Mouse (Mus musculus): ENCODE data around the gene Spta1.
A peak's percentile ranks its signal among the peaks of the same experiment; 100 is the strongest.

The Spta1 gene

DNA sequence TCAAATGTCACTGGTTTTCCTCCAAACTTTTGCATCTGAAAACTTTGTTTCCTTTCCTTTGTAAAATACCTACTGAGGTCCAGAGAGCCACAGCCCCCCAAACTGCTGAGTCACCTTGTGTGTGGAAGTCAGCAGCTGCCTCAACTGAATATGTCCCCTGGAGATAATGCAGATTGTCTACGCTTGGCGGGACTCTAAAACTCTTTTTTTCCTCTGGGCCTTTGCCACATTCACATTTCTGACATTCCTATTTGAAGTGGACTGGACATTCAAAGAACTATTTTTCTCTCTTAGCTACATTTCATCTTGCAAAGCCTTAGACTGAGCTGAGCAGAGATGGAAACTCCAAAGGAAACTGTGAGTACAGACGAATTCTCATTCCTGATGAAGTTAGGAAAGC lies at the start of gene Spta1:
TSS of gene Spta1 (plus strand) at position 172 of the 400 bp plus-strand sequence.
- DNase-seq = no peak

GRCm38 (mm10) chr1:174131217-174131616 lies 41.4 kb upstream of the Spta1 start, which contains the start of gene Olfr424:
Gene Olfr424 (plus strand): TSS chr1:174131517.
- no peak for DNase-seq

DNA sequence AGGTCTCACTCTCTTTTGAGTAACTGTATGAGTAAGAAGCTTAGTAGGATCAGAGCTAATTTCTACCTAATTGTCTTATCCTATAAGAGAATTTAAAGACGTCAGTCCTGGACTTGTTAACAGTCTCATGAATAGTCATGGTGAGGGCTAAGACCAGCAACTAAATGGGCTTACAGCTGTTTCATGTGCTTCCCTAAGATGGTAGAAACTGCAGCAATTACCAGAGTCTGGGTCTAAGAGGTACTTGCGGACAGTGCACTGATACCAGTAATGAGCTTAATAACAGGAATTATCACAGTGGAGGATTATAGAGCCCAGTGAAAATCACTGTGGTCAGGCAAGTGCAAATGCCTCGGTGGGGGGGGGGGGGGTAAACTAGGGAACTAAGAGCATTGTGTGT lies 40.6 kb upstream of the Spta1 start:
- no peak for DNase-seq

GRCm38 (mm10) chr1:174141384-174141783 lies 31.2 kb upstream of the Spta1 start:
- peak; percentile 5 to 11 for DNase-seq

DNA sequence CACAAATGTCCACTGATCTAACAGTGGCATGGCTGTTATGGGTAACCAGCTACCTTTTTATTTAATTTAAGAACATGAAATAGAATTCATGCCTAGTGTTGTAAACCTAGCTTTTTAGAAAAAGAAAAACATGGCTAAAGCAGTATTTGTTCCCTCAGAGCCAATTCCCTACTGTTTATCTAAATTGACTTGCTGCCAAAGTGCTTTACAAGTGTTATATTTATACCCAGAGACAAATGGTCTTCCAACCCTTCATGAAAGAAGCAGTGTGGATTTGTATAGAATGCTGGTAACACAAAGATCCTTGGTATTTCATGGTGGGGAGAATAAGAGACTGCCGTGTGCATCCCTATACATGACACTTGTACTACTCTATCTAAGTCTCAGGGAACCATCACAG lies 25.9 kb upstream of the Spta1 start:
- no peak for DNase-seq

GRCm38 (mm10) chr1:174149289-174149688 lies 23.3 kb upstream of the Spta1 start:
- no peak for DNase-seq

DNA sequence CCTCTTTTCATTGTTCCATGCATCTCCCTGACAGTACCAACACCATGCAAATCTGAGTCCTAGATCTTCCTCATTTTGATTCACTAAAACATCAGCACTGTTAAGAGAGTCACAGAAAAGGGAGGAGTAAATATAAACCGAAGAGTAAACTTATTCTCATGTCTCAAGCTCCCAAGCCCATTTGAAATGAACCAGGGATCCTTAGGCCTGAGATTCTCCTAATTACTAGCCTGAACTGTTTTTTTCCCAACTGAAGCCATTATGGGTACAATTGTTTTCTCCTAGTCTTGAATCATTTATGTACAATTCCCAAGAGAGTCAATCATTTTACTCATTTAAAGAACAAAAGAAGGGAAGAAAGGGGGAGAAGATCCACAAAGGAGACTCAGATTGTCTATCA lies 17.2 kb upstream of the Spta1 start, which contains the start of gene Olfr420:
TSS of gene Olfr420 (plus strand) at position 301 of the 400 bp plus-strand sequence.
- no peak for DNase-seq

- DNase-seq = no peak
These were observed 15.0 kb upstream of the Spta1 start for GRCm38 (mm10) chr1:174157622-174158021.

DNA sequence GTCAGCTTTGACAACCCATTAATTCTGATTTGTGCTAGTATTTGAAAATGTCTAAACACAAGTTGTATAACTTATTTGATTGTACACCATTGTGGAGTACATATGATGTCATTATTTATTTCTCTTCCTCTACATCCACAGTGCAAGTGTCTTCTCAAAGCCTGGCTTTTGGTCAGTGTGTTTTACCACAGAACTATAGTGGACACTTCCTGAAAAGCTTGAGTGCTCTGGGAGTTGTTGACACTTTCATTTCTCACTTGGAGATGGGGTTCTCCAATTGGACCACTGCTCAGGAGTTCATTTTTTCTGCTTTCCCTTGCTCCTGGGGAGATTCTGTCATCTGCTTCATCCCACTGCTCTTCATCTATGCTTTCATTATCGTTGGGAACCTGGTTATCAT lies 14.1 kb upstream of the Spta1 start:
- DNase-seq = no peak

GRCm38 (mm10) chr1:174159095-174159494 lies 13.5 kb upstream of the Spta1 start:
- DNase-seq = no peak

GRCm38 (mm10) chr1:174169024-174169423 lies 3.6 kb upstream of the Spta1 start:
- DNase-seq = no peak

DNA sequence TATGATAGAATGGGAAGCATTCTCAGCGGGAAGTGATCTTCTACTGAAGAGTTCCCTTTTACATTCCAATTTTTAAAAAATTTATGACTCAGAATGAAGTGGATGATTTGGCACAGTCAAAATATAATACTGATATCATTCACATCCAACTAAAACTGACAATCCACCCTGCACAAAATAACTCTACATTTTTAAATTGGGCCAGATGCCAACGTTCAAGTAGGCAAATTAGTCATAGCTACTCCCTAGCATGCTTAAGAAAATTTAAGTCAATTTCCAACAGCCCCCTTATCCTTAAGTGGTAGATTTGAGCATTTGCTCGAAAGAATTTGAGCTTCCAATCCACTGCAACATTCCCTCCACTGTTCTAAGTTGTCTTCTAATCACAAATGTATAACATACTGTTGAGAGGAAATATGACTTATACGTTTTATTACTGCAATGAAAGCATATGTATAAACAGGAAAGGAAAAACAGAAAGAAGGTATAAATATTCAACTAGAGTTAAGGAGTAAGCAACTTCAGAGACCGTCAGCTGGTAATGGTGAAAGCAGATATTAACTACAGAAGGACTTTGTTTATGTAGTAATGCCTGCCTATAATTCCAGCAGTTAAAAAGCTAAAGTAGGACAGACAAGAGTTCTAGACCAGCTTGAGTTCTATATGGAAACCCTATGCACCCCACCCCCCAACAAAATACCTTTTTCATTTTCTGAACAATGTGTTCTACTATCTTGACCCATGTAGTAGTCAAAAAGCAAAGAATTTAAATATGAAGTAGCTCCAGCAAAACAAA lies 1.7 kb upstream of the Spta1 start:
- no peak for DNase-seq

DNA sequence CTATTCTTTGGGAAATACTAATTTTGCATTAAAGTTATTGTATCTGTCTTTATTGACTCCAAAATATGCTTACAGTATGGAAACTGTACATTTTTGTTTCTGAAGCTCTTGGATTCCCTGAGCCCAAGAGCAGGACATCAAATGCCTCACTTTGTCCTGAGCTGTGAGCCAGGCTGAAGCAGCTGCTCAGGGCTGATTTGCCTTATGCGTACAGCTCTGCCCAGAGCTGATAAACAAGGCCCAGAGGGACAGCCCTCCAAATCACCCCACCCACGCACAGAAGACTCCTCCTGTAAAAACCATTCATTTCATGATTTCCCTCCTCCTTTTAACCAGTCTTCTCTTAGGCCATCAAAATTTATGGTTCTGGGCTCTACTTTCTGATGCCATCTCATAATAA lies 1.0 kb upstream of the Spta1 start:
- no peak for DNase-seq

DNA sequence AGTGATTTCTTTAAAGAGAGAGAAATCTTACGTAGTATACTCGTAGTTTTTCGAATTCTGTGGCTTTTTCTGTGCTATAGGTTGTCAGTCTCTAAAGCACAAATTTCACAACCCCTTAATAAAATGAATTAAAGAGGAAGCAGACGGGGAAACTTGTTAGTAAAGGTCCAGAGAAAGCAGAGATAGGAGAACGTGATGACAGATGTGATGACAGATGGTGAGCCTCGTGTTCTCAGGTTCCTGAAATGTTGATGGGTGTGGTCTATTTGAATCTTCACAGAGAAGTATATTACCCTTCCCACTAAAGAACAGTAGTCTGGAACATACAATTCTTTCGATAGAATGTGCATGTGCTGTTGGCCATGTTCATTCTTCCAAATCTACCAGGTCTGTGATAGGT lies 32.1 kb downstream of the Spta1 start:
- no peak for DNase-seq

DNA sequence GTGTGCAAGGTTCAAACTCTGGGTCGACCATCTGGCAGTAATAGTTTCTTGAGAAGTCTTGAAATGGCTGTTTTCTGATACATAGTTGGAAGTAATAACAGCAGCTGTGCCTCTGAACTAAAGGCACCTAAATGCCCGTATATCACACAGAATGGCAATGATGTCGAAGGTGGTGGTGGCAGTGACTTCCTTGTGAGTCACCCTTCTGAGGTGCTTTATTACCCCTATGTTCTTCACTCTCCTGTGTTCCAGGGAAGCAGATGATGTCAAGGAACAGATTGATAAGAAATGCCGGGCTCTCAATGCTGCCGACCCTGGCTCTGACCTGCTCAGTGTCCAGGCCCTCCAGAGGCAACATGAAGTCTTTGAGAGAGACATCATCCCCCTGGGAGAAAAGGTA lies 39.7 kb downstream of the Spta1 start:
- DNase-seq = no peak

DNA sequence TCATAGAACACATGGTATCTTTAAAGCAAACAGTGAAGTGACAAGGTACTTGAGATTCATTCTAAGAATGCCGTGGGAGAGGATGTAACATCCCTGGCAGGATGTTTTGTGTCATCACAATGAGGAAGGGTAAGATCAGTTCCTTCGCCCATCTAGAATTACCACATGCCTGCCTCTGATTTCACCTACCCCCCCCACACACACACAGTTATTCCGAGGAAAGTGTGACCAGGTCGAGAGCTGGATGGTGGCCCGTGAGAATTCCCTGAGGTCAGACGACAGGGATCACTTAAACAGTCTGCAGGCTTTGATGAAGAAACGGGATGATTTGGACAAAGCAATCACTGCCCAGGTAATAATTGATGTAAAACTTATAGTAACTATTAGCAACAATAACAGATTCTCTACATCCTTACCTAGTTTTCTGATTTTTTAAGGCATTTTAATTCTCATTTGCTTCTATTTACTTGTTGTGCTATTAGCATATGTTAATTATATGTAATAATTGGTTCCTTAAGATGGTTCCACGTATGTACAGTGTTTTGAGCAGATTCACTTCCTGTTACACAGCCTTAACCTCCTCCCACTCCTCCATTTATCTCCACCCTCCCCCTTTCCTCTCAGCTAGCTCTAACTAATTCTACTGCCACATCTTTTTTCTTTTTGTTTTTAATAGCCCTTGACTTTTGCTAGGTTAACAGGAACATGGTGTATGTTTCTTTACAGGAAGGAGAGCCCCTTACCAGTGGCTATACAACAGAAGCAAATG lies 42.9 kb downstream of the Spta1 start:
- no peak for DNase-seq

DNA sequence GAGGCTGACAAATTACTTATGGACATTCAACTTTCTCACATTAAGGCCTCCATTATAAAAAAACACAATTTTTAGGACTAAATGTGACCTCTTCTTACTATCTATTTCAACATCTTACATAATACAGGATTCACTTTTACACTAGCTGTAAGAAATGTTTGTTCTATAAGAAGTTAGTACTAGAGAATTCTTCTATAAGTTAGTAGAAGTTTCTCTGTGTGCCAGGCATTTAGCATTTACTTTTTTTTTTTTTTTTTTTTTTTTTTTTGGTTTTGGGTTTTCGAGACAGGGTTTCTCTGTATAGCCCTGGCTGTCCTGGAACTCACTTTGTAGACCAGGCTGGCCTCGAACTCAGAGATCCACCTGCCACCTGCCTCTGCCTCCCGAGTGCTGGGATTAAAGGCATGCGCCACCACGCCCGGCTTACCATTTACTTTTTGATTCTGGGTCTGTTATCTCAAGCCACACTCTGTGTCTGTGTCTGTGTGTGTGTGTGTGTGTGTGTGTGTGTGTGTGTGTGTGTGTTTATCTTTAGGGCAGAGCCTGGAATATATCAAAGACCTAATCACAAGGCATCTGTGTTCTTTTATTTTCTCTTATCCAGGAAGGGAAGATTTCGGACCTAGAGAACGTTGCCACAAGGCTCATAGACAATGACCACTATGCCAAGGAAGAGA lies 44.1 kb downstream of the Spta1 start:
- DNase-seq = no peak

DNA sequence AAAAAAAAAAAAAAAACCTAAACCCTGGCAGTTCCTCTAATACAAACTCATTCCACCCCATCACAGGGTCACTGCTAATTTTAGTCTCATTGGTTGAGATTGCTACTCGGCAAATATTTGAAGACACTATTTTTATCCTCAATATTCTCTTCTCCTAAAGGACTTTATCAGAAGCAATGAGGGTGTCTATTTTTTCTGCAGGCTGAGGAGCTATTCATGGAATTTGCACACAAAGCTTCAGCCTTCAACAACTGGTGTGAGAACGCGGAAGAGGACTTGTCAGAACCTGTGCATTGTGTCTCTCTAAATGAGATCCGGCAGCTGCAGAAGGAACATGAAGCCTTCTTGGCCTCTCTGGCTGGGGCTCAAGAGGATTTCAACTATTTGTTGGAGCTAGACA lies 67.3 kb downstream of the Spta1 start:
- DNase-seq = no peak

DNA sequence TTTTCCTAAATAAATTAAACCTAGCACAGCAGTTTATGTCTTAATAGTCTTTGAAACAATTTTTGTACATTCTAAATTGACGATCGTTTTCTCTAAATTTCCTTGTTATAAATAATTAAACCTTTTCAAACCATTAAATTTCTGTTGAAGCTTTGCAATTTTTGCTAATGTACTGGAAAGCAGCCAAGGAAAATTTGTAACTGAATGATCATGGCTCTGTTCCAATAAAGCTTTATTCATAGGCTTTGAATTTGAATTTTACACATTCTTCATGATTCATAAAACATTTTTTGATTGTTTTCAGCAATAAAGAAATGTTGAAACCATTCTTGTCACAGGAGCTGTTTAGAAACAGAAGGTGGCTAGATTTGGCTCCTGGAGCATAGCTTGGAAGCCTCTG lies 72.0 kb downstream of the Spta1 start:
- no peak for DNase-seq

DNA sequence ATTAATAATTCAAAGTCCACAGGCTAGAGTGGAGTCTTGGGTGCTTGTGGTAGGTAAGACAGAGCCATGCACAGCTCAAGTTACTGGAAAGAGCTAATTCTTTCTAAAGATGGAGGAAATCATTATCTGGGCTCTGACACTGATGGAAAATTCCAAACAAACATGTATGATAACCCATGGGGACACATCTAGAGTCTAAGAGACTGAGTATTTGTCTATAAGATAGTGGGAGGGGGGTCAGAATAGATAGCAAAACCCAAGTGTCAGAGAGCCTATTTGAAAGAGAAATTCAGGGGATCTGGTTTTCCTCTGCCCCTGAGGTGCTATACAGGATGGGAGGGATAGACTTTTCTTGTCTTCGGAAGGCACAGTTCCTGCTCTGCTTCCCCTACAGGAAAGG lies 73.5 kb downstream of the Spta1 start:
- DNase-seq = no peak

DNA sequence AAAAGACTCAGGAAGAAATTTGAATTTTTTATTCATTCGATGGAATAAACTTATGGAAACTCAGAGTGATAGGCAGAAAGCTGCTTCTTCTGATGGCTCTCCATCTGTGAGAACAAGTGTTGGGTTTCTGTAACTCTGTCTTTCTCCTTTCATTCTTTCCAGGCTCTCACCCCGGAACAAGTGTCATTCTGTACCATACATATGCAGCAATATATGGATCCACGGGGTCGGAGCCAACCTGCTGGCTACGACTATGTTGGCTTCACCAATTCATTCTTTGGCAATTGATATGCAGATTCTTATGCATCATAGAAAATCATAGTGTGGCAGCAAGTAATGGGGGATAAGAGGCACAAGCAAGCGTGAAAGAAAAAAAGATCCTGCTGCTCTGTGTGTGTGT lies 74.6 kb downstream of the Spta1 start:
- DNase-seq = no peak

DNA sequence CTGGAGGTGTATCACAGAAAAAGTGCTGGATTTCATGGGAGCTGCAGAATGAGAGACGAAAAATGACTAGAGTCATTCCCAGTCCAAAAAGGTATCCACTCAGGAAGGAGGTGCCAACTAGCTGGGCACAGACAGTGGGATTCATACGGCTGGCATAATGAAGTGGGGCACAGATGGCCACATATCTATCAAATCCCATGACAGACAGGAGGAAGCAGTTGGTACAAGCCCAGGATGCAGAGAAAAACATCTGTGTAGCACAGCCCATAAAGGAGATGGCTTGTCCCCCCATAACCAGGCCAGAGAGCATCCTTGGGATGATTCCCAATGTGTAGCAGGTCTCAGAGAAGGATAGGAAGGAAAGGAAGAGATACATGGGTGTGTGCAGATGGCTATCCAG lies 77.8 kb downstream of the Spta1 start:
- DNase-seq = no peak

GRCm38 (mm10) chr1:174251961-174252360 lies 79.4 kb downstream of the Spta1 start, which contains the start of gene Olfr419:
Gene Olfr419 (minus strand): TSS chr1:174252061.
- no peak for DNase-seq

DNA sequence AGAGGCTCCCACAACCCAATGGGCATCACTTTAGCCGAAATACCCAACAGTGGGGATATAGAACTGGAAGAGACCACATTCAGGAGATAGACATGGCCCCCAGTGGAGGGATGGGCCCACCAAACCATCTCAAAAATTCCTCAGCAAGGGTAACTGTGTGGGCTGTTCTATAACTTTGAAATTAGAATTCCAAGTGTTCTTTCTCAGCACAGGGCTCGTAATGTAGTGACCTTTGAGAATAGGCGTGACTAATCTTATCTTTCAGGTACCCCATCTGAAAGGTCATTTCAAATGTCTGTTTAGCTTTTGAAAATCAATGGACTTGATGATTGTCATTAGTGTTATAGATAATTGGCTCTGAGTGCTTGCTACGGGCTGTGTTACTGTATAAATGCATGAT lies 95.2 kb downstream of the Spta1 start:
- no peak for DNase-seq
